Mouse (Mus musculus) bone marrow, adult 2 months (tissue): ENCODE measurements at regions not wholly inside any gene's neighbourhood (a gene's known extent, or its start where the extent isn't known, plus 50 kb on each side); places are given as distances from the start of the nearest gene placed in this dataset.

ENCODE experiments used
- H3K27ac ChIP-seq: fragments of 200-500 bp; 2 replicates; pipeline ENCODE4 v1.5.1; 2012; ENCODE audit warnings: low read depth, mild to moderate bottlenecking, control low read depth, inconsistent platforms, low read length; ENCODE audit not compliant: control insufficient read depth, poor library complexity, insufficient read depth
- H3K4me1 ChIP-seq: fragments of 200-500 bp; 2 replicates; pipeline ENCODE4 v1.6.1; 2011; ENCODE audit warnings: low read length; ENCODE audit not compliant: control insufficient read depth, insufficient read depth
- H3K4me3 ChIP-seq: fragments of 200-500 bp; replicated peaks from 2 replicates; pipeline ENCODE3; 2011; ENCODE audit warnings: mild to moderate bottlenecking, low read depth, low read length, control low read depth; ENCODE audit not compliant: control insufficient read depth
- CTCF ChIP-seq: fragments of 200-500 bp; IDR thresholded peaks from 2 replicates; pipeline ENCODE4 v1.5.1; 2011; ENCODE audit warnings: low read length, control low read depth; ENCODE audit not compliant: control insufficient read depth, insufficient read depth
- POLR2A ChIP-seq: fragments of 200-500 bp; IDR thresholded peaks from 2 replicates; pipeline ENCODE4 v1.6.1; 2011; ENCODE audit warnings: low read depth, mild to moderate bottlenecking, control low read depth, low read length, borderline replicate concordance; ENCODE audit not compliant: control insufficient read depth
- WGBS: fragments of 180-500 bp; shearing (Covaris S2); methylation state at CpG from one replicate; pipeline ENCODE4 v1.1.7; 2018; 5-methylcytosine and 5-hydroxymethylcytosine counted together

DNA sequence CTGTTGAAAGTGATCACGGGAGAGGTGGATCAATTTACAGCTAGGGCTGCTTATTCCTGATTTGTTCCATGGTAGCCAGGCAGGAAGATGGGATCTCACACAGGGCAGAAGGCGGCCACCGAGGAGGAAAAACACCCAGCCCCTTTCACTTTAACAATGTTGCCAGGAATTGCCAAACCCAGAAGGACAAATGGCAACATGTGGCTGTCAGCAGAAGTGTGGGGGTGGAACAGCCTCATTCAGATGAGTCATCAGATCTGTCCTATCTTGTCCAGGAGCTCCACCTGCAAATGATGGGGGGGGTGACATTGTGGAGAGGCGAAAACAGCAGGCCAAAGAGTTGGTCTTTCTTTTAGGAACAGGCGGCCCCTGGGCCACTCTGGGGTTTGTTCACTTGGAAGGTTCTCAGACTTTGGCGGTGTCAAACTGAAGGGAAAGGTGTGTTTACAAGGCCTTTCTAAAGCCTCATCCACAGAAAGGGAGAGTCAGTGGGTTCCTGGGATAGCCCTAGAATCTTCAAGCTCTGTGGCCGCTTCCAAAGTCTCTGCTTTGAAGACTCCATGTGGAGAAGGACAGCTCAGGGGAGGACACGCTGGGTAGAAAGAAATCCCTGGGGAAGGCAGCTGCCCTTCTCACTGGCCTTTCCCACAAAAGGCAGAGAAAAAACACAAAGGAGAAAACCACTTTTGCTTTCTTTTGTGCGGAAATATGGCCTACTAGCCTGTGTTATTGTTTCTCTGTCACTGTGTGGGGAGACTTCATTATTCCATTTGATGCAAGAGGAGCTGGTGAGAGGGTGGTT is 111.7 kb upstream of the Pgrmc2 start:
- Histone ChIP-seq H3K27ac (no peak overlapping the region), H3K4me1 (no peaks in the 10 kb centered on the region), H3K4me3 (no peak overlapping the region)
- WGBS = 82% methylated on average over 9 of the region's 9 CpGs
- TF ChIP-seq CTCF (no peak), POLR2A (no peak)

DNA sequence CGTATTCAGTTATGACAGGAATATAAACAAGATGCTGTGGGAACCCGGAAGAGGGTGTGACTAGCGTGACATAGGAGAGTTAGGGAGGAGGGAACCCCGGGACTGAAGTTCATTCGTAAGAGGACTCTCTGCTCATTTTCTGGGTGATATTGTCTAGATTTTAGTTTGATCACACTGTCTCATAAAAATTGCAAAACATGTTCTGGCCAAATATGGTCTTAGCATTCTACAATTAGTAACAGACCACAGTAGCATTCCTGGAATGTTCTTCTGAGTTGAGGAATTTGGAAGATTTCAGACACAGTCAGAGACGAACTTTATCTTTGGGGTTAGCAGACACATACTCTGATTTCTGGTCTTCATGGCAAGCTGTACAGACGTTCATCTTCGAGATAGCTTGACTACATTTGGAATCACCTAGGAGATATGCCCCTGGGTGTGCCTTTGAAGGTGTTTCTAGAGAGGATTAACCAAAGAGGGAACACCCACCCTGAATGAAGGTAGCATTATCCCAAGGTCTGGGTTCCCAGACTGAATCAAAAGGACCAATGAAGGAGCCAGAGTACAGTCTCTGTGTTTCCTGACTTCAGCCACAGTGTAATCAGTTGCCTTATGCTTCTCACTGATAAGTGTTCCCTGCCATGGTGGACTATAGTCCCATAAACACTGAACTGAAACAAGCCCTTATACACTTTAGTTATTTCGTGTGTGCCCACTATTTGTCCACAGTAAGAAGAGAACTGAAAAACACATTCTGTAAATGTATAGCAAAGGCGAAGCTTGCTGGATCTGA is 102.7 kb upstream of the Pgrmc2 start:
- no peak overlapping the region for H3K4me3 ChIP-seq
- TF ChIP-seq CTCF (no peak), POLR2A (no peak)
- no peak overlapping the region for H3K27ac ChIP-seq
- WGBS = 72% methylated on average over 10 of the region's 10 CpGs
- H3K4me1 ChIP-seq = no peaks in the 10 kb centered on the region; the same call in 1 of the 2 replicates

DNA sequence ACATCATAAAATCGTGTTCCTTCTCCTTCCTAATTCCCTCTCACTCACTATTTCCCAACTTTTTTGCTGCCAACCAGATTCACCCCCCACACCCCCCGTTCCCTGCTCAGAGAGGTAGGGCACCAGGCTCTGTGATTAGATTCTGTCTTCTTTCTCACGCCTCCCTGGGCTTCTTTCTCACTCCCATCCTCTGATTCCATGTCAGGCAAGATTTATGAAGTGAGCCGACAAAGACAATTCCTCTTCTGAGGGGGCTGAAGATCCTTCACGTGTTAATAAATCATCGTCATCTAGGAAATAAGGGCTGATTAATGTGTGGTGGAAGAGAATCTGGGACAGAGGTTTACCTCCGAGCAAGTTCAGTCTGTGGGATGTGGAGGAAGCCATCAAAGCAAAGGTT is 101.5 kb upstream of the Pgrmc2 start:
- TF ChIP-seq POLR2A (no peak), CTCF (no peak)
- Histone ChIP-seq H3K27ac (no peak overlapping the region), H3K4me3 (no peak overlapping the region), H3K4me1 (peaks cover 1% of the 10 kb centered on the region)
- WGBS = 62% methylated on average over 7 of the region's 7 CpGs

DNA sequence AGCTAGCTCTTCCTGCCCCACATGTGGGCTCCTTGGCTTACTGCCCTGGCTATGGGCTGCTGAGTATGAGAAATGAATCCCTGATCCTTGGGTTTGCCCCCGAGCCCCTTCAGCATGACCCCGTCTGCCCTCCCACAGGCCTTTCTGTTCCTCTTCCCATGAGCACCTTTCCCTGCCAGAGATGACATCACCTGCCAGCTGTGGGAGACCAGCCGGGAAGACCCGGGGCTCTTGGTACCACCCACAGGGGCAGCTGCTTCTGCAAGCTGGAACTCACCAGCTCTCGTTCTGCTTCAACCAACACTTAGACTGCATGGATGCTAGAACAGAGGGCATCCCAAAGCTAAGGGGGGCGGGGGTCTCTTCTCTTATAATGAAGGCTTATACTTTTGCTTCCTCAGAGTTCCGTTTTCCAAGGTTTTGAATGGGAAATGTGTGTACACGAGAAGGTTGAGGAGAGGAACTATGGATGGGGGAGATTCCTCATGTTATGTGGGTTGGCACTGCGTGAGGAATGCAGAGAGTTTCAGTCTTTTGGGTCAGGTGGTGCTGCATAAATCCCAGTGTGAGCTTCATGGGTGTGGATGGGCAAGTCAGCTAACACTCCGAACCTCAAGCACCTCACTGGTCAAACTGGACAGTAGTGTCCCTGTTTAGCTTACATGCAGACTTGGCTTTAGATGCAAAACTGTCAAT is 100.2 kb upstream of the Pgrmc2 start:
- TF ChIP-seq POLR2A (no peak), CTCF (no peak)
- peaks cover 6% of the 10 kb centered on the region for H3K4me1 ChIP-seq
- WGBS = 61% methylated on average over 10 of the region's 10 CpGs
- no peak overlapping the region for H3K4me3 ChIP-seq
- H3K27ac ChIP-seq = no peak overlapping the region

DNA sequence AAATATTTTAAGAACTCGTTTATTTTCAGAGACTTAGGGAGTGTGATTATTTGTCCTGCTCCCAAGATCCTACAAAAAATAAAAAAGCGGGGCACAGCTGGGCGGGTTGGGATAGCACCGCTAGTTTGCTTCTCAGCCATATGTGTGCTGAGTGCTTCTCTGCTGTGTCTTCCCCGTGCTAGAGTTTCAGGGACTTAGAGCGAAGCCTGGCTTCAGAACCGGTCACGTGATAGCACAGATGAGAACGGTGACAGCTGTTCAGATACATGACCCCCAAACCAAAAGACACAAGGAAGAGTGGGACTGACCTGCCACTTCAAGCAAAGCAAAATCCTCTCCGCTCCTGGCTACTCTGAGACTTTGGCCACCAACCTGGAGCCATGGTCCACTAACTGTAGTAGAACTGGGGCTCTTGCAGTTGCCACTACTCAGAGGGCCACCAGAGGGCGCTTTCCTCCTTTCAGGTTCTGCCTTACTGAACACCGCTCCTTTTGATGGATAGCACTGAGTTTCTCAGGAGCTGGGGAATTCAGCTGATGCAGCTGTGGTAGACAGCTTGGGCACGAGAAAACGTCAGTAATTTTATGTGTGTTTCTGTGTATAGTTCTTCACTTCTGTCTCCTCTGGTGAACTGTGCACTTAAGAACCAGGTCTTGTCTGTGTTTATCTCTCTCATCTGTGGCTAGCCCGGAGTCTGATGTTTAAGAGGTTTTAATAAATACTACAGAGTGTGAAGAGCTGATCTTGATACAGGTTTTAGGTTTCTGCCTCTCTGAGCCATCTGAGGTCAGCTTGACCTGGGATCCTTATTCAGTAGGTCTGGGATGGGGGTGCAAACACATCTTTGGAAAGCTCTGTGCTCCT is 99.4 kb upstream of the Pgrmc2 start:
- Histone ChIP-seq H3K4me3 (no peak overlapping the region), H3K27ac (no peak overlapping the region), H3K4me1 (peaks cover 6% of the 10 kb centered on the region)
- peak; percentile 78 for TF ChIP-seq CTCF
- TF ChIP-seq POLR2A = no peak
- WGBS = 48% methylated on average over 15 of the region's 15 CpGs

DNA sequence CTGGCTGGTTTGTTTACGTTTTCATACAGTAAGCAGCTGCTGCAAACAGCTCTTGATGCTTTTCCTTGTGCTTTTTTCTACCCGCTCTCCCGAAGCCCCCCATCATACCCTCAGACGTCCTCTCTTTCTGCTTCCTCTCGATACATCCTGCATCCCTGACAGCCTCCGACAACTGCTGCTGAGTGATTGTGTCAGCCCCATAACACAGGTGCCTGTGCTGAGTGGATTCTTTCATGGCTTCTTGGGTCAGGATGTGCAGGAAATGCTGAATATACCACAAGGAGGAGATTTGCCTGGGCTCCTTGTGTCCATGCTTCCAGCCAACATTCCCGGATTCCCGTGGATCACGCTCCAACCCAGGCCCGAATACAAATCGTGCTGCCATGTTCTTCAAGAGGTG is 98.6 kb upstream of the Pgrmc2 start:
- WGBS = 59% methylated on average over 11 of the region's 11 CpGs
- peaks cover 6% of the 10 kb centered on the region for H3K4me1 ChIP-seq
- TF ChIP-seq POLR2A = no peak
- no peak for TF ChIP-seq CTCF
- no peak overlapping the region for H3K4me3 ChIP-seq
- no peak overlapping the region for H3K27ac ChIP-seq

DNA sequence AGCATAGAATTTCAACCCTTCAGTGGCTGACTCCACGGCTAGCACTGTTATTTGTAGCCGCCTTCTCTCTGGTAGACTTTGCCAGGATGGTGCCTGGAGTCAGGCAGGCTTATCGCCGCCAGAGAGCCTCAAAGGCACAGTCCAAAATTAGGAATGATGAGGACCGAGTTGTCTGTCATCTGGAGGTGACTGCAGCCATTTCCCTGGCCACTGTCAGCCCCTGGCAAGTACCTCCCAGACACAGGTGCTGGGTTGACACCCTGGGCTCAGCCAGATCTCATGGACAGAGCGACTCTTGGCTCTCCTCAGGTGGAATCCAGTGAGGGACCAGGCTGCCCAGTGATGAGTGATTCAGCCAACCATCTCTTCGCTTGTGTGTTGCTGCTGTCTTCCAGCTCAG is 98.1 kb upstream of the Pgrmc2 start:
- no peak for TF ChIP-seq POLR2A
- TF ChIP-seq CTCF = no peak
- 78% methylated on average over 7 of the region's 7 CpGs for WGBS
- no peak overlapping the region for H3K4me3 ChIP-seq
- H3K4me1 ChIP-seq = peaks cover 6% of the 10 kb centered on the region
- no peak overlapping the region; the same call in 1 of the 2 replicates for H3K27ac ChIP-seq
